Mouse (Mus musculus) embryo, embryonic 11.5 days (tissue): ENCODE results near the gene Lrr1.
"Not testable (repeated sequence)": the region's sequence is repeated elsewhere in the genome, so short reads cannot be mapped to it uniquely, and the experiment has no call there.

Source experiments
- DNase-seq: peaks from one replicate; pipeline ENCODE4 v3.0.0-alpha.2; 2012; ENCODE audit warnings: low read depth, low spot score

Gene Lrr1

GRCm38 (mm10) chr12:69163586-69163985, 5.0 kb upstream of the Lrr1 start:
- not testable (repeated sequence) for DNase-seq

GRCm38 (mm10) chr12:69164904-69165303, 3.7 kb upstream of the Lrr1 start:
- DNase-seq = no peak

GRCm38 (mm10) chr12:69166861-69167581, 1.6 kb upstream of the Lrr1 start:
- not testable (repeated sequence) for DNase-seq

- DNase-seq = no peak
These were observed 756 bp upstream of the Lrr1 start for GRCm38 (mm10) chr12:69167656-69168460.

GRCm38 (mm10) chr12:69171307-69171706, 2.7 kb downstream of the Lrr1 start:
- no peak for DNase-seq

GRCm38 (mm10) chr12:69175975-69176374, 7.4 kb downstream of the Lrr1 start:
- DNase-seq = no peak

- no peak for DNase-seq
These were observed 8.9 kb downstream of the Lrr1 start for GRCm38 (mm10) chr12:69177526-69177925.

GRCm38 (mm10) chr12:69179371-69179770, 10.8 kb downstream of the Lrr1 start:
- DNase-seq = no peak

GRCm38 (mm10) chr12:69181800-69182199, 13.2 kb downstream of the Lrr1 start:
- DNase-seq = no peak

- peak; percentile 97 for DNase-seq
These were observed 15.1 kb downstream of the Lrr1 start, which contains the start of the genes Rpl36al and Mgat2 for GRCm38 (mm10) chr12:69183583-69184308. Gene Rpl36al, minus strand, starts transcription at chr12:69184083. Gene Mgat2, plus strand, starts transcription at chr12:69184157.

GRCm38 (mm10) chr12:69184342-69185295, 16.0 kb downstream of the Lrr1 start:
- no peak for DNase-seq

GRCm38 (mm10) chr12:69185371-69185770, 16.8 kb downstream of the Lrr1 start:
- no peak for DNase-seq

- DNase-seq = no peak
These were observed 18.3 kb downstream of the Lrr1 start for GRCm38 (mm10) chr12:69186811-69187471.

GRCm38 (mm10) chr12:69190074-69190473, 21.5 kb downstream of the Lrr1 start:
- DNase-seq = no peak

- DNase-seq = no peak
These were observed 21.9 kb downstream of the Lrr1 start for GRCm38 (mm10) chr12:69190522-69190921.

GRCm38 (mm10) chr12:69191396-69191795, 22.8 kb downstream of the Lrr1 start:
- DNase-seq = no peak

- no peak for DNase-seq
These were observed 24.0 kb downstream of the Lrr1 start for GRCm38 (mm10) chr12:69192637-69193036.

- DNase-seq = peak; percentile 54
These were observed 28.1 kb downstream of the Lrr1 start, which contains the start of gene Gm49383 for GRCm38 (mm10) chr12:69196444-69197377. Gene Gm49383, minus strand, starts transcription at chr12:69197104.
